8 mouse cellular contexts compared by ENCODE assay signal in genomic region chr17:3115380-3115974, GRCm38 (mm10). TPM values are rescaled to one million over a fixed set of nuclear protein-coding genes. Genes with fewer than 3 reads are reported as not detected.
DNase-seq lines count a peak whose midpoint lies in the region; ATAC-seq lines count a peak whose summit lies in the region.

No protein-coding gene starts in this region.

- H3K4me3 ChIP-seq in forebrain, embryonic 16.5 days (replicated peaks; ENCODE audit: low read length) = peak overlapping the region; percentile 77
- peak overlapping the region; percentile 98 for H3K4me3 ChIP-seq in hindbrain, embryonic 12.5 days

- peak overlapping the region; percentile 61 for H3K4me2 ChIP-seq in forebrain, embryonic 16.5 days (ENCODE audit: low read length)
- H3K4me2 ChIP-seq in hindbrain, embryonic 12.5 days (replicated peaks) = peak overlapping the region; percentile 70

- no peaks in the 10 kb centered on the region for H3K36me3 ChIP-seq in forebrain, embryonic 16.5 days (ENCODE audit: control insufficient read depth, insufficient read depth)
- H3K36me3 ChIP-seq in hindbrain, embryonic 12.5 days = no peaks in the 10 kb centered on the region

- H3K27me3 ChIP-seq in forebrain, embryonic 16.5 days (replicated peaks; ENCODE audit: control insufficient read depth, insufficient read depth, low read length) = no peaks in the 10 kb centered on the region
- no peaks in the 10 kb centered on the region for H3K27me3 ChIP-seq in hindbrain, embryonic 12.5 days

- H3K9me3 ChIP-seq in forebrain, embryonic 16.5 days (ENCODE audit: control insufficient read depth, low read length) = no peaks in the 10 kb centered on the region
- H3K9me3 ChIP-seq in hindbrain, embryonic 12.5 days (replicated peaks) = no peaks in the 10 kb centered on the region

- peak; percentile 76 for DNase-seq in Muller cell, postnatal 12 days (ENCODE audit: inconsistent ontology term)
- DNase-seq in cerebellum, adult 18-20 months = peak; percentile 64 to 72
- DNase-seq in left cerebral cortex, adult 11 months (ENCODE audit: low spot score) = peak; percentile 26
- DNase-seq in right cerebral cortex, adult 2 months (ENCODE audit: low spot score in 2 of 2) = peak; percentile 37 to 49
- DNase-seq in urinary bladder, postnatal 25 days (ENCODE audit: low spot score) = peak; percentile 52

- H3K4me1 ChIP-seq in forebrain, embryonic 16.5 days (replicated peaks; ENCODE audit: control insufficient read depth, insufficient read depth, low read length) = peaks cover 24% of the 10 kb centered on the region
- H3K4me1 ChIP-seq in hindbrain, embryonic 12.5 days = peaks cover 25% of the 10 kb centered on the region

- peak; percentile 16 for ATAC-seq in forebrain, embryonic 16.5 days
- ATAC-seq in hindbrain, embryonic 12.5 days (ENCODE audit: low FRiP score) = peak; percentile 54; the same call in 1 of the 2 replicates
- ATAC-seq in megakaryocyte, adult 5-6 weeks (ENCODE audit: poor library complexity, severe bottlenecking) = peak; percentile 36

- peak overlapping the region; percentile 99 for H3K27ac ChIP-seq in forebrain, embryonic 16.5 days (ENCODE audit: low read length)
- H3K27ac ChIP-seq in hindbrain, embryonic 12.5 days = peak overlapping the region; percentile 98

- H3K9ac ChIP-seq in forebrain, embryonic 16.5 days (replicated peaks; ENCODE audit: low read depth, low read length) = peak overlapping the region; percentile 95
- H3K9ac ChIP-seq in hindbrain, embryonic 12.5 days = peak overlapping the region; percentile 99

- under 1% methylated on average over 30 of the region's 47 CpGs for WGBS in forebrain, embryonic 16.5 days
- 0% methylated on average over 27 of the region's 47 CpGs for WGBS in hindbrain, embryonic 12.5 days

RNA-seq across cellular contexts. Expression of gene Scaf8, which starts 0.7 kb away (rescaled TPM):
- polyA plus RNA-seq in forebrain, embryonic 16.5 days (2015; fragmentation: Nextera tagmentation; extraction: Ambion mirVana) = 17.0 and 19.2 TPM in 2 replicates
- 29.6 and 32.1 TPM in 2 replicates for polyA plus RNA-seq in hindbrain, embryonic 12.5 days (2016; fragmentation: Nextera tagmentation; extraction: Ambion mirVana)
- 34.1 and 43.8 TPM in 2 replicates for total RNA-seq in megakaryocyte, adult 5-6 weeks (2015)
- 29.1 and 35.5 TPM in 2 replicates for total RNA-seq in megakaryocyte, adult 5-6 weeks (2017)

Comparison
In these comparisons a context has a peak if more than half of its experiments do, and no peak if none do; other contexts are left out.
1. Peak in every context shown above with its lines: DNase-seq, ATAC-seq, H3K4me3 ChIP-seq and H3K27ac ChIP-seq.
2. DNase-seq: peak in every context shown above with its lines; median percentile 76 in Muller cell, postnatal 12 days; 68 in cerebellum, adult 18-20 months; 52 in urinary bladder, postnatal 25 days; 43 in right cerebral cortex, adult 2 months; 26 in left cerebral cortex, adult 11 months.